In genomic region chr10:22058218-22059025, GRCm38 (mm10) we compare ENCODE assay signal across 8 mouse cellular contexts. TPM values are rescaled to one million over a fixed set of nuclear protein-coding genes. Genes with fewer than 3 reads are reported as not detected.
A peak's percentile ranks its signal among the peaks of the same experiment; 100 is the strongest.
DNase-seq lines count a peak whose midpoint lies in the region; ATAC-seq and TF ChIP-seq lines count a peak whose summit lies in the region.

No protein-coding gene starts in this region.

- H3K4me3 ChIP-seq in forebrain, embryonic 13.5 days, result peak overlapping the region; percentile 51
- H3K4me3 ChIP-seq in heart, postnatal 0 days (ENCODE audit: low read depth, low read length), result peak overlapping the region; percentile 48
- peak overlapping the region; percentile 40 to 59 for H3K4me3 ChIP-seq in liver, embryonic 14.5 days (ENCODE audit: insufficient read depth in 1 of 2, low read depth in 2 of 2, low read length in 2 of 2)
- peak overlapping the region; percentile 42 for H3K4me3 ChIP-seq in neural tube, embryonic 11.5 days (ENCODE audit: low read depth, low read length)

- no peak overlapping the region for H3K27ac ChIP-seq in forebrain, embryonic 13.5 days
- no peak overlapping the region for H3K27ac ChIP-seq in heart, postnatal 0 days (ENCODE audit: low read depth)
- H3K27ac ChIP-seq in liver, embryonic 14.5 days, result no peak overlapping the region
- no peak overlapping the region for H3K27ac ChIP-seq in neural tube, embryonic 11.5 days (ENCODE audit: low read depth, low read length)

- H3K9me3 ChIP-seq in forebrain, embryonic 13.5 days (replicated peaks), result no peaks in the 10 kb centered on the region
- H3K9me3 ChIP-seq in heart, postnatal 0 days (replicated peaks; ENCODE audit: control insufficient read depth, low read length), result no peaks in the 10 kb centered on the region
- H3K9me3 ChIP-seq in liver, embryonic 14.5 days (ENCODE audit: control insufficient read depth, low read length), result no peaks in the 10 kb centered on the region
- no peaks in the 10 kb centered on the region for H3K9me3 ChIP-seq in neural tube, embryonic 11.5 days (ENCODE audit: control insufficient read depth, low read length)

- ATAC-seq in CD4-positive, CD25-positive, alpha-beta regulatory T cell, adult 4 months, result peak; percentile 99
- peak; percentile 99 for ATAC-seq in forebrain, embryonic 13.5 days
- peak; percentile 99 for ATAC-seq in heart, postnatal 0 days (ENCODE audit: insufficient read depth, low read depth)
- ATAC-seq in liver, embryonic 14.5 days (ENCODE audit: insufficient read depth), result peak; percentile 92
- peak; percentile 98 for ATAC-seq in neural tube, embryonic 11.5 days (ENCODE audit: insufficient read depth, low FRiP score, low TSS enrichment)

- H3K9ac ChIP-seq in forebrain, embryonic 13.5 days, result peak overlapping the region; percentile 53
- H3K9ac ChIP-seq in heart, postnatal 0 days (replicated peaks; ENCODE audit: low read depth, low read length), result 0 out of 2 replicates have a peak overlapping the region, but pooled peaks have one; percentile 16
- no peak overlapping the region for H3K9ac ChIP-seq in liver, embryonic 14.5 days (replicated peaks)
- H3K9ac ChIP-seq in neural tube, embryonic 11.5 days (ENCODE audit: low read length), result peak overlapping the region; percentile 53

- peak; percentile 95 for DNase-seq in cerebellum, adult 11 months
- peak; percentile 79 for DNase-seq in heart, postnatal 0 days (ENCODE audit: low spot score)
- peak; percentile 96 to 98 for DNase-seq in kidney, postnatal 36 days
- peak; percentile 16 to 67 (median 26) for DNase-seq in liver, embryonic 14.5 days (ENCODE audit: low read depth in 3 of 3, low spot score in 3 of 3)
- peak; percentile 97 for DNase-seq in neural tube, embryonic 11.5 days (ENCODE audit: low spot score)
- peak; percentile 84 for DNase-seq in telencephalon, adult 2 months (ENCODE audit: low read depth, low spot score)

- H3K4me2 ChIP-seq in forebrain, embryonic 13.5 days, result peak overlapping the region; percentile 74
- H3K4me2 ChIP-seq in heart, postnatal 0 days (ENCODE audit: low read depth, low read length), result peak overlapping the region; percentile 64
- peak overlapping the region; percentile 61 for H3K4me2 ChIP-seq in liver, embryonic 14.5 days (ENCODE audit: low read depth)
- H3K4me2 ChIP-seq in neural tube, embryonic 11.5 days (ENCODE audit: low read depth), result peak overlapping the region; percentile 70

- no peaks in the 10 kb centered on the region for H3K4me1 ChIP-seq in forebrain, embryonic 13.5 days
- H3K4me1 ChIP-seq in heart, postnatal 0 days (ENCODE audit: control insufficient read depth, insufficient read depth), result peaks cover 5% of the 10 kb centered on the region
- 0 out of 4 replicates have a peak, but pooled peaks cover 0 to 2% of the 10 kb centered on the region in 2 experiments for H3K4me1 ChIP-seq in liver, embryonic 14.5 days (replicated peaks; ENCODE audit: control insufficient read depth in 2 of 2, insufficient read depth in 2 of 2, low read length in 1 of 2)
- no peaks in the 10 kb centered on the region for H3K4me1 ChIP-seq in neural tube, embryonic 11.5 days (ENCODE audit: control insufficient read depth, insufficient read depth, low read length)

- no peaks in the 10 kb centered on the region for H3K36me3 ChIP-seq in forebrain, embryonic 13.5 days (ENCODE audit: poor library complexity, severe bottlenecking)
- no peaks in the 10 kb centered on the region for H3K36me3 ChIP-seq in heart, postnatal 0 days (replicated peaks; ENCODE audit: control insufficient read depth, insufficient read depth, low read length)
- H3K36me3 ChIP-seq in liver, embryonic 14.5 days (replicated peaks; ENCODE audit: control insufficient read depth, insufficient read depth, low read depth), result no peaks in the 10 kb centered on the region
- H3K36me3 ChIP-seq in neural tube, embryonic 11.5 days (ENCODE audit: control insufficient read depth, insufficient read depth, low read length), result no peaks in the 10 kb centered on the region

- H3K27me3 ChIP-seq in forebrain, embryonic 13.5 days, result no peaks in the 10 kb centered on the region
- no peaks in the 10 kb centered on the region for H3K27me3 ChIP-seq in heart, postnatal 0 days (ENCODE audit: control insufficient read depth, insufficient read depth, low read length)
- H3K27me3 ChIP-seq in liver, embryonic 14.5 days (ENCODE audit: control insufficient read depth, insufficient read depth, low read length), result no peaks in the 10 kb centered on the region
- no peaks in the 10 kb centered on the region for H3K27me3 ChIP-seq in neural tube, embryonic 11.5 days (ENCODE audit: control insufficient read depth, insufficient read depth, low read length)

- no peak for TF ChIP-seq EP300 in heart, postnatal 0 days (IDR thresholded peaks at IDR 0.05; ENCODE audit: low read depth)
- no peak for TF ChIP-seq EP300 in liver, embryonic 14.5 days (IDR thresholded peaks at IDR 0.05; ENCODE audit: low read depth)

- WGBS in forebrain, embryonic 13.5 days, result 7% methylated on average over 41 of the region's 41 CpGs
- 11% methylated on average over 41 of the region's 41 CpGs for WGBS in heart, postnatal 0 days
- 12% methylated on average over 41 of the region's 41 CpGs for WGBS in liver, embryonic 14.5 days (ENCODE audit: insufficient replicate concordance)
- 14% methylated on average over 41 of the region's 41 CpGs for WGBS in neural tube, embryonic 11.5 days

- TF ChIP-seq CTCF in heart, postnatal 0 days (IDR thresholded peaks at IDR 0.05; ENCODE audit: low read depth), result no peak
- no peak for TF ChIP-seq CTCF in liver, embryonic 14.5 days (IDR thresholded peaks at IDR 0.05; ENCODE audit: low read depth)

RNA-seq across cellular contexts. Expression of gene 4930444G20Rik, which starts 9.5 kb away (rescaled TPM):
- polyA plus RNA-seq in CD4-positive, CD25-positive, alpha-beta regulatory T cell, adult 4 months (2017; shearing (Covaris generic)), result not detected
- not detected in 2 replicates for polyA plus RNA-seq in forebrain, embryonic 13.5 days (2015; fragmentation: Nextera tagmentation; extraction: Ambion mirVana)
- not detected in 2 replicates for total RNA-seq in heart, postnatal 0 days (2014; rRNA removed; ENCODE audit: low replicate concordance)
- polyA plus RNA-seq in heart, postnatal 0 days (2015; fragmentation: Nextera tagmentation; extraction: Ambion mirVana), result not detected in 2 replicates
- not detected in 2 replicates for polyA plus RNA-seq in liver, embryonic 14.5 days (2012; rRNA removed)
- not detected in 2 replicates for polyA plus RNA-seq in liver, embryonic 14.5 days (2014; fragmentation: Nextera tagmentation; extraction: Ambion mirVana)
- not detected in 2 replicates for polyA plus RNA-seq in neural tube, embryonic 11.5 days (2014; fragmentation: Nextera tagmentation; extraction: Ambion mirVana)

Comparison
In these comparisons a context has a peak if more than half of its experiments do, and no peak if none do; other contexts are left out.
1. DNase-seq: peak in every context shown above with its lines; median percentile 97 in kidney, postnatal 36 days; 97 in neural tube, embryonic 11.5 days; 95 in cerebellum, adult 11 months; 84 in telencephalon, adult 2 months; 79 in heart, postnatal 0 days; 26 in liver, embryonic 14.5 days.